Comparison of ENCODE assay signal across 10 mouse cellular contexts in the genomic region with DNA sequence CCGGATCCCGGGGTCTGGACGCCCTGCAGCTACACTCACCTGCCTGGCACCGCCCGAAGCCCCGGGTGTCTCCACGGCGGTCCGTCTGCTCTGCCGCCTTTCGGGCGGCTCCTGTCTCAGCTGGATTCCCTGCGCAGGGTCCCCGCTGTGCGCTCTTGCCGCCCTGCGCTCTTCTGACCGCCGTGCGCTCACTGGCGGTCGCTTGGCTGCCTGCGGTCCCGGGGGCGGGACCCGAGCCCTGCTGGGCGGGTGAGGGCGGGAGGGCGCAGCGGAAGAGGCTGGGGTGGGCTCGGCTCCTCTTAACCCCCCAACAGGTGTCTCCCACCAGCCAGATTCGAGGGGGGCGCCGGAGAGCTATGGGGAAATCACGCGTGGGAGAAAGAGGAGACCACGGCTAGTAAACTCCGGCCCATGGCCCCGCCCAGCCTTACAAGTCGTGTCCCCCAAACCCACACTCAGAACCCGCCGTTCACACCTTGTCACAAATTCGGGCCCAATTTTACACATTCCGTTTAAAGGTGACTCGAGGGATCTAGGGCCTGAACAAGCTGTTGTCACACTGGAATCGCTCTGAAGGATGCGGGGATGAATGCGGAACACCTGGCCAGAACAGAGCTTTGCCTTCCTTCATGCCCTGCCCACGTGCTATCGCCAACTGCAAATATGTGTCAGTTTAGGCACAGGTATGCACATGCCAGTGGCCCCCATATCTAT. TPM values are rescaled to one million over a fixed set of nuclear protein-coding genes. Genes with fewer than 3 reads are reported as not detected.
DNase-seq lines count a peak whose midpoint lies in the region; ATAC-seq lines count a peak whose summit lies in the region.
"Had no signal": no experiment of that assay in that cellular context is flagged by ENCODE, and none has a peak within 500 bp of the region (broad histone marks: within the 10 kb centered on the region; RNA-seq: fewer than 3 reads in every experiment).

TSS of gene Arid3c (minus strand) at position 91 of the 714 bp plus-strand sequence.

- H3K4me3 ChIP-seq in heart, embryonic 13.5 days: peak within 1 kb of the TSS; percentile 51
- peak within 1 kb of the TSS; percentile 41 for H3K4me3 ChIP-seq in hindbrain, embryonic 13.5 days
- H3K4me3 ChIP-seq in midbrain, embryonic 13.5 days (replicated peaks): peak within 1 kb of the TSS; percentile 39

- H3K27ac ChIP-seq in heart, embryonic 13.5 days (replicated peaks): no peak within 1 kb of the TSS
- H3K27ac ChIP-seq in hindbrain, embryonic 13.5 days: no peak within 1 kb of the TSS
- no peak within 1 kb of the TSS for H3K27ac ChIP-seq in midbrain, embryonic 13.5 days

- WGBS in heart, embryonic 13.5 days: 2% methylated on average over 42 of the region's 50 CpGs
- 2% methylated on average over 49 of the region's 50 CpGs for WGBS in hindbrain, embryonic 13.5 days
- 2% methylated on average over 50 of the region's 50 CpGs for WGBS in midbrain, embryonic 13.5 days

- ATAC-seq in heart, embryonic 13.5 days (ENCODE audit: extremely low read depth, insufficient number of reproducible peaks, low FRiP score, low TSS enrichment): no peak
- no peak for ATAC-seq in hindbrain, embryonic 13.5 days (ENCODE audit: low FRiP score)
- ATAC-seq in midbrain, embryonic 13.5 days: peak; percentile 53; the same call in 1 of the 2 replicates
- ATAC-seq in activated CD4-positive, CD25-positive, alpha-beta regulatory T cell, adult 4 months: no peak
- ATAC-seq: Patski had no signal

- no peaks in the 10 kb centered on the region for H3K36me3 ChIP-seq in heart, embryonic 13.5 days
- H3K36me3 ChIP-seq in hindbrain, embryonic 13.5 days: no peaks in the 10 kb centered on the region
- H3K36me3 ChIP-seq in midbrain, embryonic 13.5 days: no peaks in the 10 kb centered on the region

- H3K4me2 ChIP-seq in heart, embryonic 13.5 days: peak within 1 kb of the TSS; percentile 77
- H3K4me2 ChIP-seq in hindbrain, embryonic 13.5 days: peak within 1 kb of the TSS; percentile 69
- peak within 1 kb of the TSS; percentile 57 for H3K4me2 ChIP-seq in midbrain, embryonic 13.5 days (replicated peaks)

- intact Hi-C loops in heart, postnatal 10 days (cut with DNase I): no loop called here

- no peaks in the 10 kb centered on the region; the same call in 1 of the 2 replicates for H3K9me3 ChIP-seq in heart, embryonic 13.5 days
- H3K9me3 ChIP-seq in hindbrain, embryonic 13.5 days: no peaks in the 10 kb centered on the region
- H3K9me3 ChIP-seq in midbrain, embryonic 13.5 days: no peaks in the 10 kb centered on the region

- peak within 1 kb of the TSS; percentile 72 for H3K9ac ChIP-seq in heart, embryonic 13.5 days
- peak within 1 kb of the TSS; percentile 63 for H3K9ac ChIP-seq in hindbrain, embryonic 13.5 days
- peak within 1 kb of the TSS; percentile 55 for H3K9ac ChIP-seq in midbrain, embryonic 13.5 days (replicated peaks)

- peaks cover 9% of the 10 kb centered on the region for H3K4me1 ChIP-seq in heart, embryonic 13.5 days
- peaks cover 28% of the 10 kb centered on the region for H3K4me1 ChIP-seq in hindbrain, embryonic 13.5 days (replicated peaks)
- peaks cover 23% of the 10 kb centered on the region for H3K4me1 ChIP-seq in midbrain, embryonic 13.5 days (replicated peaks)

- H3K27me3 ChIP-seq in heart, embryonic 13.5 days (replicated peaks): peaks cover 92% of the 10 kb centered on the region
- H3K27me3 ChIP-seq in hindbrain, embryonic 13.5 days: peaks cover 76% of the 10 kb centered on the region
- H3K27me3 ChIP-seq in midbrain, embryonic 13.5 days: peaks cover 75% of the 10 kb centered on the region

- no peak for DNase-seq in heart, postnatal 10 days
- DNase-seq in MN1 (ENCODE audit: low spot score): peak; percentile 53
- DNase-seq in adrenal gland, adult 18-20 months (ENCODE audit: low spot score in 2 of 2): no peak
- DNase-seq in ovary, postnatal 10 days (ENCODE audit: low spot score): no peak

RNA-seq across cellular contexts. Expression of gene Arid3c, which starts in this region (rescaled TPM):
- not detected in 2 replicates for polyA plus RNA-seq in heart, embryonic 13.5 days (2015; fragmentation: Nextera tagmentation; extraction: Ambion mirVana)
- total RNA-seq in heart, postnatal 10 days (2021): not detected
- polyA plus RNA-seq in hindbrain, embryonic 13.5 days (2015; fragmentation: Nextera tagmentation; extraction: Ambion mirVana): 1.1 and 2.2 TPM in 2 replicates
- polyA plus RNA-seq in midbrain, embryonic 13.5 days (2015; fragmentation: Nextera tagmentation; extraction: Ambion mirVana): 0.26 and 0.32 TPM in 2 replicates
- not detected for polyA plus RNA-seq in activated CD4-positive, CD25-positive, alpha-beta regulatory T cell, adult 4 months (2017; shearing (Covaris generic))
- total RNA-seq in adrenal gland, adult 18-20 months (2021): not detected
- total RNA-seq: neutrophil, adult 5-6 weeks had no signal

Comparison
In these comparisons a context has a peak if more than half of its experiments do, and no peak if none do; other contexts are left out.
1. Peak in ATAC-seq, H3K4me3 ChIP-seq, H3K9ac ChIP-seq and H3K4me2 ChIP-seq in midbrain, embryonic 13.5 days; RNA of the gene not detected or under 1 TPM.